Mouse (Mus musculus): ENCODE data around the gene Utf1.

Gene Utf1

GRCm38 (mm10) chr7:139937810-139938209 is 5.8 kb upstream of the Utf1 start:
- DNase-seq (ENCODE audit: low read depth, low spot score), result no peak

DNA sequence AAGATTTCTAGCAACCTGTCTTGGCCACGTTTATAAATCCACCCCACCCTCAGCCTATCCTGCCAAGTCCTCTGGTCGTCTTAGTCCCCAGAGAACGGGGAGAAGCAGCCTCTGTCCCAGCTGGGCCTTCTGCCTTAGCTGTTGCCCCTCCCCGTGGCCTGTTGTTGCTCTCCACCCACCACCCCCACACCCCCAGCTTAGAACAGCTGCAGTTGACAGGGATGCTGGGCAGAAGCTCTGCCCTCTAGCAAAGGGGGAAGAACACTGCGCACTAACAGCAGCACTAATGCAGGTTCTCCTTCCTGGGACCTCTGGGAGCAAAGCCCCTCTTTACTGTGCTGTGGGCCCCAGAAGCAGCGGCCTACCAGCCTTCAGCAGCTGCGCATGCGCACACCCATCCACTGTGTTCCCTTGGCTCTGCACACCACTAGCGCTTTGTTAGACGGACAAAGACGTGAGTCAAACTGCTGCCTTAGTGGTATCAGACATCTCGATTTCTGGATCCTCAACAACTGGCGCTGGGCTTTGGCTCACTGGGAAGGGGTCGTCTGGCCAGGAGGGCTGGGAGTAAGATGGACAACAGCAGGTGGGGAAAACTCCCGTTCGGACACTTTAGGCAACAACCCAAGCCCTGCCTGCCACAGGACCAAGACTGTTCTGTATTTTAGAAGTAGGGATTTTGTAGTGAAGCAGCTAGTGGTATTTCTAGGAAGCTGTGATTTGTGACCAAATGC is 2.9 kb upstream of the Utf1 start:
- DNase-seq (ENCODE audit: low read depth, low spot score), result no peak

- DNase-seq (ENCODE audit: low read depth, low spot score), result no peak
Observed at GRCm38 (mm10) chr7:139944291-139945240, 977 bp downstream of the Utf1 start.

- no peak for DNase-seq (ENCODE audit: low read depth, low spot score)
Observed at GRCm38 (mm10) chr7:139945516-139945915, 1.9 kb downstream of the Utf1 start.

DNA sequence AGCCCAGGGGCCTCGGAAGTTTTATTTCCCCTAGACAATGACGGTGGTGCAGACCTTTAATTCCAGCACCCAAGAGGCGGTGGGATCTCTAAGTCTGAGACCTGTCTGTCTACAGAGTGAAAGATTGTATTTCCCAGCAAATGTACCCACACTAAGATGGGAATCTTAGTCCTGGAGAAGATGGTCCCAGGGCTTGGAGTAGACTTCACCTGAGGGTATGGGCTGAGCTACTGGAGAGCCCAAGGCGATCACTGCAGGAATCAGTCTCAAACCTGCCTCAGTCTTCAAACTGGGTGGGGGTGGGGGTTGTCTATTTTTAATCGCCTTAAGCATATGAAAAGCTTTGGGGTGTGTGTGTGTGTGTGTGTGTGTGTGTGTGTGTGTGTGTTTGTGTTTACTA is 2.4 kb downstream of the Utf1 start:
- no peak for DNase-seq (ENCODE audit: low read depth, low spot score)

DNA sequence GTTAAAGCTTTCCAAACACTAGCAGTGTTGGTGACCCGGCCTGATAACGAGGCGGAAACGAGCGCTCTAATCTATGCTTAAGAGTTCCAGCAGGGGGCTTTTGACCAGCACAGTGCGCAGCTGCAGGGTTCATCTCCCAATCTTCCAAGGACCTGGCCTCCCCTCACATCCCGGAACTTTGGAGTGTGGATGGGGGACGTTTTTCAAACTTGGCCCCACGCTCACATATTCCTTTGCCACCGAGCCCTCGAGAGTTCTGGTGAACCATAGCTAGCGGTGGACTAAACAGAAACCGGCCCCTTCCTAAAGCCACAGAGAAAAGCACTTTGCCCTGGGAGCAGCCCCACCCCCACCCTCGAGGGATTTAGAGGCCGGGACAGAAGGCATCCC is 6.3 kb downstream of the Utf1 start:
- peak; percentile 68 for DNase-seq (ENCODE audit: low read depth, low spot score)

- DNase-seq (ENCODE audit: low read depth, low spot score), result peak; percentile 44
Observed at GRCm38 (mm10) chr7:139950283-139950971, 6.8 kb downstream of the Utf1 start.

DNA sequence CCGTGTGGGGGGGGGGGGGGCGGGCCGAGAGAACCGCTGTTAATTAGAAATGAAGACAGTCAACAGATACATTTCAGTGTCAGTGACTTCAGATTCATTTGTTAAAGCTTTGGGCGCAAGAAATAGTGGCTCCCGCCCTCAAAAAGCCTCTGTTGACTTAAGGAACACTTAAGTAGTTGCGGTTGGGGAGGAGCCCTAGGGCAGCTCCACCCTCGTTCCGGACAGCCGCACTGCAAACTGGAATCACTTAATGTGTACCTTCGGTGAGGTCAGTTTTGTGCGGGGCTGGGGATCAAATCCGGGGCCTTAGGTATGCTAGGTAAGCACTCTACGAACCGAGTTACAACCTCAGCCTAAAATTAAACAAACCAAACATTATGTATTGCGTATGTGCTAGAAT is 7.5 kb downstream of the Utf1 start:
- no peak for DNase-seq (ENCODE audit: low read depth, low spot score)

GRCm38 (mm10) chr7:139951991-139952633 is 8.5 kb downstream of the Utf1 start:
- no peak for DNase-seq (ENCODE audit: low read depth, low spot score)

GRCm38 (mm10) chr7:139955505-139955904 is 11.9 kb downstream of the Utf1 start:
- DNase-seq (ENCODE audit: low read depth, low spot score), result no peak

DNA sequence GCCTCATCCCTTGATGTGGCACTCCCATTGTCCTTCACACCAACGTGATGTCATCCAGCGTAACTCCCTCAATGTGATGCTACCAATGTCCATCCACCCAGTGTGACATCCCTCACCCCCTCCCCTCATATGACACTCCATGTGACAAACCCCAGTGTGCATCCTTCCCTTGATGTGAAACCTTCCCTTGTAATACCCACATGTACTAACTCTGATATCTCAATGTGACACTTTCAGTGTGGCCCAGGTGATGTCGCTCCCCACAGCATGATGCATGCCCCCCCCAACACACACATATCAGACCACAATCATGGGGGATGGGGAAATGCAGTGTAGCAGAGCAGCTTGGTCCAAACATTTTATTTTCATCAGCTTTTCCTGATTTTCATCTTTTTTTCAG is 13.1 kb downstream of the Utf1 start:
- no peak for DNase-seq (ENCODE audit: low read depth, low spot score)

DNA sequence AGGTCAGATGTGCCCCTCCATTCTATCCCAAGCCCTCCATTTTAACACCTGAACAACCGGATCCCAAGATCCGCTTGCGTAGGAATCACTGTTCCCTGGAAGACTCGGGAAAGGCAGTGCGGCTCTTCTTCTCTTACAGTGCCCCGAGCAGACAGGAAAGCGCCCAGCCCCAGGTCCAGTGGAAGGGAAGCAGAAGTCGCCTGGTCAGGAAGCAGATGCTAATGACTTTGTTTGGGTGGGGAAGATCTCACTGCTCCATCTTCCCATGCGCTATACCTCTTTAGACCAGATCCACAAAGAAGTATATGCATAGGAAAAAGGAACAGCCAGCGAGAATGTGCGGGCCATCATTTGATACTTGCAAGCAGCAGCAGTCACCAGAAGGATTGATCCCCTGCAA is 13.8 kb downstream of the Utf1 start:
- DNase-seq (ENCODE audit: low read depth, low spot score), result no peak

DNA sequence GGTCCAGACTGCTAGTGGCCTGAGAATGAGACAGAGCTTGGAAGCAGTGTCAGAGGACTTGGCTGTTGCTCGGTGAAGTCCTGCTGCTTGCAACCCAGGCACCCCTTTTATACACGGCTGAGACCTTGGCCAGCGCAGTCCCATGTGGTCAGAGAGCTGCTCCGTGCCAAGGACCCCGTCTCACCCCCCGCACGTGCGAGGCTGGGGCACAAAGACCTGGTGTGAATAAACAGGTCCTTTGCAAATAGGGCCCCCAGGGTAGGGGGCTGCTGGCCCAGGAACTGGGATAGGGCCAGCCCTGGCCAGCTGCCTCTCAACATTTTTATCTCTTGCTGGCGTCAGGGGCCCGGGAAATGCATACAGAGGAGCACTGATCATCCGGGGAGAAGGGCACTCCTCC is 14.4 kb downstream of the Utf1 start:
- no peak for DNase-seq (ENCODE audit: low read depth, low spot score)

DNA sequence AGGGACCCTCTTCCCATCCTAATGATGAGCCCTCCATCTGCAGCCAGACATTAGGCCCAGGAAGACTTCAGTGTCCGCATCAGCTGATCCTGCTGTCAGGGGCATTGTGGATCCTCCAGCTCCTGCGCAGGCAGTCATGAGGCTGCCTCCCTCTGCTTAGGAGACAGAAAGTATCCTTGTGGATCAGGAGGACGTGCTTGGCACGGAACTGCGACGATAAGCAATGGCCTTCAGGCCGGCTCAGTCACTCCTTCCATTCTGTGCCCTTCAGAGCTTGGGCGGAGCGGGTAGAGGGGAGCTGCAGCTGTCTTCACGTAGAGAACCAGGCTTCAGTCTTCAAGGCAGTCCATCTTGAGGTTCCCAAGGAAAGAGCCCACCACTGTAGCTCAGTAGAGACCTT is 17.6 kb downstream of the Utf1 start:
- DNase-seq (ENCODE audit: low read depth, low spot score), result no peak

- no peak for DNase-seq (ENCODE audit: low read depth, low spot score)
Observed at GRCm38 (mm10) chr7:139963814-139964213, 20.2 kb downstream of the Utf1 start.

DNA sequence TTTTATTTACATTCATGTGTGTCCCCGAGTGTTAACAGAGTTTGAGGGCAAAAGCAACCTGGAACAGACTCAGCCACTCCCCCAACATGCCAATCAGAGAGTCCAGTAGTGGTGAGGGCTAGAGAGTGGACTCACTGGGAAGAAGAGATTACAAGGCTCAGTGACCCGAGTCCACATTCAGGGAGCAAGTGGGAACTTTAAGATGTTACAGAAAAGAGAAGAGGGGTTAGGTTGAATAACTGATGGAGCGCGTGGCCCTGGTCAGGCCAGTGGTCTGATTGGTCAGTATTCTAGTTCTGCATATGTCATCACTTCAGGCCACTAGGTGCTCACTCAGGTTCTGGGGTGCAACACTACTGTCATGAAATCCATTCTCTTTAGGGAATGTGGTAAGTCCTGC is 23.6 kb downstream of the Utf1 start:
- no peak for DNase-seq (ENCODE audit: low read depth, low spot score)

DNA sequence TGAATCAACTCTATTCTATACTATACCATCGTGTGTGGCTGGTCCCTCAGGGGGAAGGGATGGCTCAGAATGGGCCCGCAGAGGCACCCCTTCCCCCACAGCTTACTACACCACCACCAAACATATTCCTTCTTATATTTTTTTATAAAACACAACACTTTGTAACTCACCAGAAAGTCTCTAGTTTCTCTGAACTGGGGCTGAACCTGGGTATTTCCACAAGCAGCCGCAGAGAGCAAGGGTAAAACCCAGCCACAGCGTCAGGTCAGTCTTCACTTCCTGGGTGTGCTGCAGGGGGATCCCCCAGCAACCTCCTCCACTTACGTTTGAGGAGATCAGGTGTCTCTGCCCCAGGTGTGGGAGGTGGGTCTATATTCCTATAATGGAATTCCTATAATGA is 24.8 kb downstream of the Utf1 start:
- DNase-seq (ENCODE audit: low read depth, low spot score), result no peak

DNA sequence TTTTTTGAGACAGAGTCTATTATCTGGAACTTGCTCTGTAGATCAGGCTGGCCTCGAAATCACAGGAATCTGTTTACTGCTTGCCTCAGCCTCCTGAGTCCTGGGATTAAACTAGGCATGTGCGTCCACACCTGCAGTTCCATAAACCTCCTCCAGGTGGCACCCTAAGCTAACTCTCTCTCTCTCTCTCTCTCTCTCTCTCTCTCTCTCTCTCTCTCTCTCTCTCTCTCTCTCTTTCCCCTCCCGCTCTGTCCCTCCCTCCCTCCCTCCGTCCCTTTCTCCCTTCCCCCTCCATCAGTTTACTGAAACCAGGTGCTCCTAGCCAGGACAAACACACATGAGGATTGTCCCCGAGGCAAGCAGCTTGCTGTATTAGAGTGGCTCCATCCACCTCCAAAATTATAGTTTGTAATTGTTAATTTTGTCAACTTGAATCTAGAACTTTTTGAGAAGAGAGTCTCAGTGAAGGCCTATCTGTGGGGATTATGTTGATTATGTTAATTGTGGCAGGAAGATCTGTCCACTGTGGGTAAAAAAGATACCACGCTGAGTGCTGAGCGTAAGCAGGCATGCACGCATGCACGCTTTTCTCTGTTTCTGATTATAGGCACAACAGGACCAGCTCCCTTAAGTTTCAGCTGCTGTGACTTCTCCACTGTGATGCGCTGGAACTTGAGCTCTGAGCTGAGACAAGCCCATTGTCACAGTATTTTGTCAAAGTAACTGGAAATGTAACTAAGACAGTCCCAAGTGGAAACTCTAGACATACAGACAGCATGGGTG is 25.9 kb downstream of the Utf1 start:
- peak; percentile 89 for DNase-seq (ENCODE audit: low read depth, low spot score)

DNA sequence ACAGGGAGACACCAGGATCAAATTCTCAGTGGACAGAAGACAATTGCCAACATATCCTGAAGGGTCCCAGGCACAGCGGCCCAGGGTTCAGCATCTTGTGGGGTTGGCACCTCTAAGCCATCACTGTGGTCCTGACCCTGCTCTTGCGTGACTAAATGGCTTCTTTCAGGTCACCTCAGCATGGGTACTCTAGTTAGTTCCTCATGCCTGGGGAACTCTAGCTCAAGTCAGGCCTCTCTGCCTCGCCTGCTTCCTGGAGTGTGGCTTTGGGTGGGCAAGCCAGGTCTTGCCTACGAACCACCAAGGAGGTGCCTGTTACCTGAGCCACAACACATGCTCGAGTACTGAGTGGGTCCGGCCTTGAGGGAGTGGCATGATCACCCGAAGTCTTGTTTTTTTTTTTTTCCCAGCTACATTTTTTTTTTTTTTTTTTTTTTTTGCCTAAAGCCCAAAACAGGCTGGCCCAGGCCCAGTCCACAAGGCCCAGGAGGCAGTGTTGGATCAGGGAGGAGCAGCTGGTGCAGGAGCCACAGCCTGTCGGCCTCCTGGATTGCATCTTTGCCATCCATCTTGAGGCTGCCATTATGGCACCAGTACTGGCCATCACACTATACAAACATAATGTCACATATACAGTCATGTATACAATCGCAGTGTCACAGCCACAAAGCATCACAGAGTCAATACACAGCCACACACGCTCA is 26.8 kb downstream of the Utf1 start:
- DNase-seq (ENCODE audit: low read depth, low spot score), result no peak

- no peak for DNase-seq (ENCODE audit: low read depth, low spot score)
Observed at GRCm38 (mm10) chr7:139970979-139971378, 27.4 kb downstream of the Utf1 start.
